Mouse (Mus musculus): ENCODE data around the gene Fcrlb.
"Not testable (repeated sequence)": the region's sequence is repeated elsewhere in the genome, so short reads cannot be mapped to it uniquely, and the experiment has no call there.

Gene Fcrlb

DNA sequence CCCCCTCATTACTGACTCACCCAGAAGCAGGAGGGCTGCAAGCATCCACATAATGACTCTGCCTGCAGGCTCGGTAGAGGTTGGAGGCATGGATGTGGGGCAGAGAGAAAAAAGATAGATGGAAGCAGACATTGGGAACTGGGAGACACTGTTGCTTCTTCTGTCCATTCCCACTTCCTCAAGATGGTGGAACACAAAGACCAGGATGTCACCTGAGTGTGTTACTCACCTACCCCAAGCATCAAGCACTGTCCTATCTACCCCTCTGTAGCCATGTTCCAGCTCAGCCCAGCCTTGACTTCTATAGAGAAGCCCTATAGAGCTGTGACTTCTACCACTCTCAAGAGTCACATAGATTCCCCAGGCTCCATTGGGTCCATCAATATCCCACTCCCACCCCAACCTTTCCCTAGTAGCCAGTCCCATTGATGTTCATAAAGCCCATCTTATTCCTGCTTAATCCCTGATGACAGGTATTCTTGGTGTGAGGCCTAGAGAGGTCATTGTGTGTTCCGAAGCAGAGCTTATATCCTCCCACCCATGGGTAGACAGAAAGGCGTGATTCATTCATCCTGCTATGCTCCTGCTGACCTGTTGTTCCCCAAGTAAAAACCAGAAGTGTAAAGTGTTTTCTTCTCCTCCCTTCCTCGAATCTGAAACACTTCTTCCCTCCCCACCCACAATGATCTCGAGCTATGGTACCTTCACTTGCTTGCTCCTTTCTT, at the start of gene Fcrlb:
Gene Fcrlb (minus strand): TSS at position 51 of the 725 bp plus-strand sequence.
- no peak for DNase-seq (ENCODE audit: low spot score)

GRCm38 (mm10) chr1:170962301-170962700, 49.6 kb upstream of the Fcrlb start:
- DNase-seq (ENCODE audit: low spot score): no peak

- no peak for DNase-seq (ENCODE audit: low spot score)
Measured at GRCm38 (mm10) chr1:170961101-170961500, 48.4 kb upstream of the Fcrlb start.

DNA sequence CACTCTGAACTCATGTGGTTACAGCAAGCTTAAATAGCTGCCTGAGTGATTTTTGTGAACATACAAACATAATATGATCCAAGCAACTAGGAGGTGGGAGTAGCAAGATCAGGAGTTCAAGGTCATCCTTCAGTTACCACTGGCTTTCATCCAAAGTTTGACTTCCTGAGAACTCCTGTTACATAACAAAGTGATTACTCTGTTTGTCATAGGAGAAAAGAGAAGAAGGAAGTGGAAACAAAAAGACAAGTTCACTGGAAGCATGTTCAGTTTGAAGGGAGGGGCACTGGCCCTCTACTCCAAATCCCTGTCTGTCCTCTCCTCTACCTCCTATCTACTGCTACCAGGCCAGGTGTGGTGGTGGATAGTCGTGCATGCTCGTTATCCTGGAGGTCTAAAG, 47.0 kb upstream of the Fcrlb start:
- DNase-seq (ENCODE audit: low spot score): no peak

- no peak for DNase-seq (ENCODE audit: low spot score)
Measured at GRCm38 (mm10) chr1:170958225-170958624, 45.5 kb upstream of the Fcrlb start.

GRCm38 (mm10) chr1:170953192-170953591, 40.5 kb upstream of the Fcrlb start:
- DNase-seq (ENCODE audit: low spot score): no peak

DNA sequence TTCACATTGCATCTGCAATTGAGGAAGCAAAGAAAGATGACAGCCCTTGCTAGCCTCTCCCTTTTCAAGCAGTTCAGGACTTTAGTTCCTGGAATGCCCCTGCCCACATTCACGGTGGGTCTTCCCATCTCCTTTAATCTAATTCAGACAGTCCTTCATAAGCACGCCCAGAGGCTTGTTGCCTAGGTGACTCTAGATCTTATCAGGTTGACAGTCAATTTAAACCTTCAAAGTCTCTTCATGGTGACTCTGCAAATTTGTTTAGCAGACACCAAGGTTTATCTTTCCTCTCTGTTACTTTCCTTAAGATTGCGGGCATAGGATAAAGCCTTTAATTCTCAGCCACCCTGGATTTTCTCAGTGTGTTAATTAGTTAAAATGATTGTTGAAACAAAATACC, 38.0 kb upstream of the Fcrlb start:
- DNase-seq (ENCODE audit: low spot score): no peak

- not testable (repeated sequence) for DNase-seq (ENCODE audit: low spot score)
Measured at GRCm38 (mm10) chr1:170944908-170945307, 32.2 kb upstream of the Fcrlb start.

DNA sequence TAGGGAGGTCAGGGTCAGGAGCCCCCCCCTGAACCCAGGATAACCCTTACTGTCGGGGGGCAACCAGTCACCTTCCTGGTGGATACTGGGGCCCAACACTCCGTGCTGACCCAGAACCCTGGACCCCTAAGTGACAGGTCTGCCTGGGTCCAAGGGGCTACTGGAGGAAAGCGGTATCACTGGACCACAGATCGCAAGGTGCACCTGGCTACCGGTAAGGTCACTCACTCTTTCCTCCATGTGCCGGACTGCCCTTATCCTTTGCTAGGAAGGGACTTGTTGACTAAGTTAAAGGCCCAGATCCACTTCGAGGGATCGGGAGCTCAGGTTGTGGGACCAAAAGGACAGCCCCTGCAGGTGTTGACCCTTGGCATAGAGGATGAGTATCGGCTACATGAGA, 31.4 kb upstream of the Fcrlb start:
- not testable (repeated sequence) for DNase-seq (ENCODE audit: low spot score)

DNA sequence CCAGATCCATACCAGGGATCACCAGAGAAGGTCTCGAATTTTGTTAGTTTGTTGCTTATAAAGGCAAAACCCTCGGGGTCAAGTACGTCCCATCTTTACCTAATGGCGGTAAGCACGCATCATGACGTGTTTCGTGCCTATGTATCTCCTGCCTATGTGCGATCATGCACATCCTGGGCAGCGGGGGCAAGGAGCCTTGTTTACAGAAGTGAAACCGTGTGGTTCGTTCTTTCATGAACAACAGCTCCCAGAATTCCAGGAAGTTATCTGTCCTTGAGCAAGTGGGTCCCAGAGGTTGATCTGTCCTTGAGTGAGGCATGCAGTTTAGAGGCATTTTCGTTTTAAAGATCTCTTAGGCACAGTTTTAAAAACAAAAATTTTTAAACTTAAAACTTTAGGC, 26.5 kb upstream of the Fcrlb start:
- no peak for DNase-seq (ENCODE audit: low spot score)

- DNase-seq (ENCODE audit: low spot score): no peak
Measured at GRCm38 (mm10) chr1:170934383-170934782, 21.6 kb upstream of the Fcrlb start.

DNA sequence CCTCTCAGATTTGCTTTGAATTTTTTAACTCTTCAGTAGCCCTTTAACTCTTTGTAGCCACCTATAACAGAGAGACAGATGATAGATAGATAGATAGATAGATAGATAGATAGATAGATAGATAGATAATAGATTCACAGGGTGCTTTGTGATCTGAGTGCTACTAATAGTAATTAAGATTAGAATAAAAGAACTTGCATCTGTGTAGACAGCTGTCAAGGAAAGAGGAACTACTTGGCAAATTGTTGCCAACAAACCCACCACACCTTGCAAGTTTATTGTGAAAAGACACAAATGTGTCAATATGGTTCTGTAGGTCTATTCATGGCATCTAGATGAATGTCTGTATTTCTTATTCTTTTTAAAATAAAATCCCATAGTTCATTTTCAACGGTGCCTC, 21.2 kb upstream of the Fcrlb start:
- DNase-seq (ENCODE audit: low spot score): no peak

DNA sequence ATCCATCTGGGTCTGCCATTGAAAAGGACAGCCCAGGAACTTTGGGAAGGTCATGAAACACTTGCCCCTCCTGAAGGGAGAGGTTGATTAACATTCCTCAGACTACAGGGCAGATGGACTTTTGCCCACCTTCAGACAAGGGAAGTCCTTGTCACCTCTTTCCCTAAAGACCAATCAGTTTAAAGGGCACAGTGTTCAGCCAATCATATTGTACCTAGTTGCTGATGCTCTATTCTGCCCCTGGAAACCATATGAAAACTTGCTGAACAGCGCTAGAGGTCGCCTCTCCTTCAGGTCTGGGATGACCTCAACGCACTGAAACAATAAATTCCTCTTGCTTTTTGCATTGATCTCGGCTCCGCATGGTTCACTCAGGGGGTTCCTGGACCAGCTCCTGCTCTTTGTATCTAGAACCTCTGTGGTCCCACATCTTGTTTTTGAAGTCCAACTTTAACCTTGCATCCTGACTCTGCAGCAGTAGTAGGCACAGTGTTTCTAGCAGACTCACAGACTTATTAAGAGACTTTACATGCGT, 20.7 kb upstream of the Fcrlb start:
- no peak for DNase-seq (ENCODE audit: low spot score)

GRCm38 (mm10) chr1:170932043-170932442, 19.3 kb upstream of the Fcrlb start:
- DNase-seq (ENCODE audit: low spot score): no peak

DNA sequence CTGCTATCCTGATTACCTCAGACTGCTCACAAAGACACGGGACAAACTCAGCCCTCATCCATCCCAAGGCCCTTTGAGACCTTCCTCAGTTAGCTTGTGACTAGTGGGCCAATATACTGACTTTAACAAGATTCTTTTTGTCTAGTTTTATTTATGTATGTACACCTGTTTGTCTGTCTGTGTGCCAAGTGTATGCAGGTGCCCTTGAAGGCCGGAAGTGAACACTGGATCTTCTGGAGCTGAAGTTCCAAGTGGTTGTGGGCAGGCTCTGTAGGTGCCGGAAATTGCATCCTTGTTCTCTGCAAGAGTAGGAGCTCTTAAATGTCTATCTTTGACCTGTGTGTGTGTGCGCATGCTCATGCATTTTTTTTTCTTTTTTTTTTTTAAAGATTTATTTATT, 16.5 kb upstream of the Fcrlb start:
- DNase-seq (ENCODE audit: low spot score): no peak

- DNase-seq (ENCODE audit: low spot score): no peak
Measured at GRCm38 (mm10) chr1:170928467-170928866, 15.7 kb upstream of the Fcrlb start.

- no peak for DNase-seq (ENCODE audit: low spot score)
Measured at GRCm38 (mm10) chr1:170927378-170927777, 14.6 kb upstream of the Fcrlb start, which contains the start of gene Fcrla. Gene Fcrla, minus strand, starts transcription at chr1:170927583.

- no peak for DNase-seq (ENCODE audit: low spot score)
Measured at GRCm38 (mm10) chr1:170926941-170927340, 14.2 kb upstream of the Fcrlb start.

DNA sequence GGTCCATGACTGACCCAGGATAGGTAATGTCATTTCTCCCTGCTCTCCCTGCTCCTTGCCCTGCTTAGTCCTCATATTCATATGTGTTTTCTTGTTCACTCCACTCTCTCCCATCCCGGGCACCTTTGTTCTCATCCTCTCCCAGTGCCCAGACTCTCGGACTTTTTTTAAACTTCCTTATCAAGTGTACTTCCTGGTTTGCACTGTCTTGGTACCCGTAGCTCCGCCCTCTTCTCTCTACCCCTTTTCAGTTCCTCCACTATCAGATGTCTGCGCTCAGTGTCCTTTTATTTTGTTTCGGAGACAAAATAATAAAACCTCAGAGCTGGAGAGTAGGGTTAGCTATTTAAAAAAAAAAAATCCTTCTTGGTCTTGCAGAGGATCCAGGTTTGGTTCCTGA, 11.7 kb upstream of the Fcrlb start:
- DNase-seq (ENCODE audit: low spot score): no peak

- no peak for DNase-seq (ENCODE audit: low spot score)
Measured at GRCm38 (mm10) chr1:170919308-170919707, 6.6 kb upstream of the Fcrlb start.

GRCm38 (mm10) chr1:170915657-170916056, 2.9 kb upstream of the Fcrlb start:
- DNase-seq (ENCODE audit: low spot score): no peak

DNA sequence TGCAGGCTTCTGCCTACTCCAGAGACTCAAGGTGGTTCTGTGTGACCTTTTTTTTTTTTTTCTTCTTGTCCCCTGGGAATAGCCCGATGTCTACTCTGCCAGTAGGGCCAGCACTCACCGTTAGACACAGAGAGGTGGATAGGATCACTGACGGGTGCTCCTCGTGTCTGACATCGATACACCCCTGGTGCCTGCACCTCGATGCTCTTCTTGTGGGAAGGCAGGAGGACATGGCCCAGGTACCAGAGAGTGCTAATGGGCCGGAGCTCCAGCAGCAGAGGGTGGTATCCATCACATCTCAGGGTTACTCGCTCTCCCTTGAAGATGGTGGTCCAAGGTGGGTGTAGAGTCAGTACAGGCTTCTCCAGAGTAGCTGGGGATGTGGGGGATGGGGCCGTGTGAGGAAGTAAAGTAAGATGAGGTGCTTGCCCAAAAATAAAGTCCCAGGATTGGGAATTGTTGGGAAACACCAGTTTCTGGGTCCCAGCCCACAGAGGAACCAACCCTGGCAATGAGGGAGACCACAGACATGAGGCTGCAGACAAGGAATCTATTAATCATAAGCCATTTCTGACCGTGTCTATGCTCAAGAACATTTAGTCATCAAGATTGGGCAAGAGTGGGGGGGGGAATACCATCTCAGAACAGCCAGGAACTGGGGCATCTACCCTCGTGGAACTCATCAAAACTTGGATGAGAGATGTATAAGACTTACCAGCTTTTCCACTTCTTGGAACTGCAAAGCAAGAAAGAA, 657 bp downstream of the Fcrlb start:
- DNase-seq (ENCODE audit: low spot score): no peak

GRCm38 (mm10) chr1:170908341-170908740, 4.4 kb downstream of the Fcrlb start:
- DNase-seq (ENCODE audit: low spot score): no peak
